Mouse (Mus musculus) megakaryocyte, embryonic 14.5 days (primary cell): ENCODE measurements at regions not wholly inside any gene's neighbourhood (a gene's known extent, or its start where the extent isn't known, plus 50 kb on each side); places are given as distances from the start of the nearest gene placed in this dataset.

Source experiments
- H3K27me3 ChIP-seq: replicated peaks from 2 replicates; pipeline ENCODE3; 2012; ENCODE audit warnings: inconsistent platforms
- H3K36me3 ChIP-seq: replicated peaks from 2 replicates; pipeline ENCODE3; 2012; ENCODE audit warnings: low read length, inconsistent platforms, mixed read lengths
- H3K4me1 ChIP-seq: 2 replicates; pipeline ENCODE4 v1.6.1; 2012; ENCODE audit warnings: inconsistent platforms
- H3K4me3 ChIP-seq: replicated peaks from 2 replicates; pipeline ENCODE3; 2012; ENCODE audit warnings: moderate library complexity, mild to moderate bottlenecking, inconsistent platforms
- H3K9me3 ChIP-seq: 2 replicates; pipeline ENCODE4 v1.6.1; 2012; ENCODE audit warnings: inconsistent platforms
- FLI1 ChIP-seq: IDR thresholded peaks from 2 replicates; pipeline ENCODE4 v1.6.1; 2012; ENCODE audit warnings: low read length, inconsistent platforms, mixed read lengths
- GATA1 ChIP-seq: IDR thresholded peaks from 3 replicates; pipeline ENCODE4 v1.6.1; 2012; ENCODE audit warnings: mixed read lengths, low read length, inconsistent platforms, borderline replicate concordance

- Histone ChIP-seq H3K4me1 (no peaks in the 10 kb centered on the region), H3K4me3 (no peak overlapping the region), H3K9me3 (peaks cover 2% of the 10 kb centered on the region; the same call in 1 of the 2 replicates), H3K36me3 (no peaks in the 10 kb centered on the region), H3K27me3 (no peaks in the 10 kb centered on the region)
- TF ChIP-seq GATA1 (no peak), FLI1 (no peak)
Measured at GRCm38 (mm10) chr13:69991892-69992261, 189.7 kb downstream of the Med10 start.

- H3K4me3 ChIP-seq, result no peak overlapping the region
- H3K36me3 ChIP-seq, result no peaks in the 10 kb centered on the region
- H3K4me1 ChIP-seq, result no peaks in the 10 kb centered on the region
- no peak for TF ChIP-seq FLI1
- no peak for TF ChIP-seq GATA1
- H3K9me3 ChIP-seq, result peaks cover 37% of the 10 kb centered on the region
- no peaks in the 10 kb centered on the region for H3K27me3 ChIP-seq
Measured at GRCm38 (mm10) chr13:70003591-70003990, 201.4 kb downstream of the Med10 start.

GRCm38 (mm10) chr13:70012123-70012522 lies 209.9 kb downstream of the Med10 start:
- Histone ChIP-seq H3K9me3 (peaks cover 12% of the 10 kb centered on the region; the same call in 1 of the 2 replicates), H3K27me3 (no peaks in the 10 kb centered on the region), H3K4me3 (no peak overlapping the region), H3K36me3 (no peaks in the 10 kb centered on the region), H3K4me1 (no peaks in the 10 kb centered on the region)
- TF ChIP-seq FLI1, result no peak
- no peak for TF ChIP-seq GATA1

GRCm38 (mm10) chr13:70015183-70015582 lies 213.0 kb downstream of the Med10 start:
- TF ChIP-seq GATA1 (no peak), FLI1 (no peak)
- Histone ChIP-seq H3K36me3 (no peaks in the 10 kb centered on the region), H3K4me1 (no peaks in the 10 kb centered on the region), H3K27me3 (no peaks in the 10 kb centered on the region), H3K4me3 (no peak overlapping the region), H3K9me3 (peaks cover 9% of the 10 kb centered on the region; the same call in 1 of the 2 replicates)

DNA sequence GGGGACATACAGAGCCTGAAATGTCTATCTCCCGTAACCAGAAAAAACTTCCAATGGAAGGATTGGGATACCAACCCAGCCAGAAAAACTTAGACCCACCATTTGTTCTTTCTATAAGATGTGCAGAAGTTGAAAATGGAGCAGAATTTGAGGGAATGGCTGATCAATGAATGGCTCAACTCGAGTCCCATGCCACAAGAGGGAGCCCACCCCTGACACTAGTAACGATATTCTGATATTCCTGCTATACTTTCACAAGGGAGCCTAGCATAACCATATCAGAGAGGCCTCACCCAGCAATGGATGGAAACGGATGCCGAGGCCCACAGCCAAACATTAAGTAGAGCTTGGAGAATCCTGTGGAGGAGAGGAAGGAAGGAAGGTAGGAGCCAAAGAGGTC lies 215.3 kb downstream of the Med10 start:
- TF ChIP-seq FLI1 (no peak), GATA1 (no peak)
- no peak overlapping the region for H3K4me3 ChIP-seq
- no peaks in the 10 kb centered on the region for H3K36me3 ChIP-seq
- H3K4me1 ChIP-seq, result no peaks in the 10 kb centered on the region
- peaks cover 14% of the 10 kb centered on the region; the same call in 1 of the 2 replicates for H3K9me3 ChIP-seq
- H3K27me3 ChIP-seq, result no peaks in the 10 kb centered on the region

DNA sequence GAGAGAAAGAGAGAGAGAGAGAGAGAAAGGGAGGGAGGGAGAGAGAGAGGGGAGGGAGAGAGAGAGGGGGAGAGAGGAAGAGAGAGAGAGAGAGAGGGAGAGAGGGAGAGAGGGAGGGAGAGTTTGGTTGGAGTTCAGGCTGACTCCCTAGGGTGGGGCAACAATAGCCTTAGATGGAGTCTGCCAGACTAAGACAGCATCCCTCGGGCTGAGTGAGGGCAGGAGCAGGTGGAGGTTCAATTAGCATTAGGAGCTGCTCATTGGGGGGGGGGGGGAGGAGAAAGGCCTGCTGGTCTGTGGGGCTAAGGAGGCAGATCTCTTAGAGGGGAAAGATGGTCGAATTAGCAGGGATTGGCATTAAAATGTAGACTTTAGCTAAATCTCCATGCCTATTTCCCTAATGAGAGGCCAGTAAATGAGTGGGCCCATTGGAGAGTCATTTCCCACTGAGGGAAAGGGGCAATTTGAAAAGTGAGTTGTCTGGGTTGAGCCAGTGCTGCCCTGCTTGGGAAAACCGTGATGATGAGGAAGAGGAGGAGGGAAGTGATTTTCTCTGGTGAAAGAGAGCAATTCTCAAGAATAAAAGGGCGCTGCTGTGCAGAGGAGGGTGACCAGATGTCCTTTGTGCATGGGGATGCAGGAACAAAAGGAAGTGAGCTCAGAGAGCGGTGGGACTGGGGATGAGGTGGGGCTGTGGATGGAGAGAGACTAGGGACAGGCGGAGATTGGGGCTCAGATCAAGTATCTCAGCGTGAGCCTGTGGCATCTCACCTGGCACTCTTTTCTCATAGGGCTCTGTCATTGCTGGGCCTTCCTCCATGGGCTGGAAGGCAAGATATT lies 218.0 kb downstream of the Med10 start:
- Histone ChIP-seq H3K9me3 (peaks cover 14% of the 10 kb centered on the region; the same call in 1 of the 2 replicates), H3K36me3 (no peaks in the 10 kb centered on the region), H3K4me1 (no peaks in the 10 kb centered on the region), H3K27me3 (no peaks in the 10 kb centered on the region), H3K4me3 (no peak overlapping the region)
- TF ChIP-seq FLI1 (no peak), GATA1 (no peak)

- Histone ChIP-seq H3K4me3 (no peak overlapping the region), H3K27me3 (no peaks in the 10 kb centered on the region), H3K9me3 (peaks cover 14% of the 10 kb centered on the region; the same call in 1 of the 2 replicates), H3K4me1 (no peaks in the 10 kb centered on the region), H3K36me3 (no peaks in the 10 kb centered on the region)
- TF ChIP-seq GATA1, result no peak
- no peak for TF ChIP-seq FLI1
Measured at GRCm38 (mm10) chr13:70033249-70033648, 231.1 kb downstream of the Med10 start.

- no peaks in the 10 kb centered on the region for H3K36me3 ChIP-seq
- H3K9me3 ChIP-seq, result peaks cover 14% of the 10 kb centered on the region; the same call in 1 of the 2 replicates
- H3K27me3 ChIP-seq, result no peaks in the 10 kb centered on the region
- H3K4me1 ChIP-seq, result no peaks in the 10 kb centered on the region
- TF ChIP-seq GATA1 (no peak), FLI1 (no peak)
- H3K4me3 ChIP-seq, result no peak overlapping the region
Measured at GRCm38 (mm10) chr13:70033763-70034162, 231.6 kb downstream of the Med10 start.

GRCm38 (mm10) chr13:70037985-70038667 lies 235.9 kb downstream of the Med10 start:
- no peaks in the 10 kb centered on the region for H3K27me3 ChIP-seq
- H3K4me1 ChIP-seq, result no peaks in the 10 kb centered on the region
- no peak overlapping the region for H3K4me3 ChIP-seq
- H3K36me3 ChIP-seq, result no peaks in the 10 kb centered on the region
- TF ChIP-seq GATA1 (no peak), FLI1 (no peak)
- H3K9me3 ChIP-seq, result peaks cover 17% of the 10 kb centered on the region

GRCm38 (mm10) chr13:70057920-70058319 lies 255.7 kb downstream of the Med10 start:
- TF ChIP-seq GATA1 (no peak), FLI1 (no peak)
- peaks cover 34% of the 10 kb centered on the region for H3K9me3 ChIP-seq
- no peaks in the 10 kb centered on the region for H3K4me1 ChIP-seq
- no peaks in the 10 kb centered on the region for H3K27me3 ChIP-seq
- no peaks in the 10 kb centered on the region for H3K36me3 ChIP-seq
- no peak overlapping the region for H3K4me3 ChIP-seq
